Mouse (Mus musculus) liver, embryonic 14.5 days (tissue): ENCODE results near the gene Olfr1370.

Source experiments
- CTCF ChIP-seq: IDR thresholded peaks from 2 replicates; pipeline ENCODE4 v1.5.1; 2016; ENCODE audit warnings: antibody characterized with exemption, low read depth, control low read depth
- EP300 ChIP-seq: IDR thresholded peaks from 2 replicates; pipeline ENCODE4 v1.6.1; 2016; ENCODE audit warnings: antibody characterized with exemption, low read depth

GRCm38 (mm10) chr13:21110441-21110840 is 35.7 kb upstream of the Olfr1370 start:
- TF ChIP-seq CTCF = no peak
- no peak for TF ChIP-seq EP300
